Mouse (Mus musculus) 3T3-L1 (cell line): ENCODE data around the gene Arhgap44.
A peak's percentile ranks its signal among the peaks of the same experiment; 100 is the strongest.

Source experiments
- DNase-seq: peaks from one replicate; pipeline ENCODE4 v3.0.0-alpha.2; 2015; ENCODE audit warnings: low read depth, low spot score

Gene Arhgap44

GRCm38 (mm10) chr11:65088451-65089222 lies 74.1 kb downstream of the Arhgap44 start:
- peak; percentile 58 for DNase-seq

DNA sequence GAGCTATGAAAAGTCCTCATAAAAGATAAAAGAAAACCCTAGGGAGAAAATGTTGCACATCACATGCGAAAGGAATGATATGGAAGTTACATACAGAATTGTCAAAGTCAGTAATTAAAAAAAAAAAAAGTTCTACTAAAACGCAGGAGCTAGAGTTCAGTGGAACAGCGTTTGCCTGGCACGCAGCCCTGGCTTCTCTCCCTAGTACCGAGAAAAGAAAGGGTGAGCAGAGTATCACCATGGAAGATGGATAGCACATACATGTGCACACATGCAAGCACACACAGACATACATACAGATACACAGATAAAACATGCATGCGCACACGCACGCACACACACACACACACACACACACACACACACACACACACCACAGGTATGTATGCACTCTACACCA lies 82.0 kb downstream of the Arhgap44 start:
- DNase-seq, result no peak

- DNase-seq, result no peak
These were observed 82.5 kb downstream of the Arhgap44 start for GRCm38 (mm10) chr11:65080274-65080673.

- DNase-seq, result no peak
These were observed 93.2 kb downstream of the Arhgap44 start for GRCm38 (mm10) chr11:65069609-65070008.

DNA sequence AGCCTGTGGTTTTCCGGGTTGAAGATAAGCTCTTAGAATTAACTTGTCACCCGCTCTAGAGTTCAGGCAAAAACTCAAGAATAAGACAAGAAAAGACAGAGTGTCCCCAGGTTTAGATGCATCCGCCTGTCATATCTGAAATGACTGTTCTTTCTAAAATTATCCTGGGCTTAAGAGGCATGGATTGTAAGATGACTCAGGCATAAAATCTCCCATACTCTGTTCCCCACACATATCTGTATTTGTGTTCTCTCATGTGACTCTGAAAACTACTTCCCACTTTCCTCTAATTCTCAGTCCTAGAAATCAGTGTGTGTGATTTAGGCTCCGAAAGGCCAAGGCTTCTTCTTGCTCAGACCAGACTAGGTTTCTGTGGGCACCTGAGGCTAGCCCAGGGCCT lies 93.7 kb downstream of the Arhgap44 start:
- DNase-seq, result no peak

DNA sequence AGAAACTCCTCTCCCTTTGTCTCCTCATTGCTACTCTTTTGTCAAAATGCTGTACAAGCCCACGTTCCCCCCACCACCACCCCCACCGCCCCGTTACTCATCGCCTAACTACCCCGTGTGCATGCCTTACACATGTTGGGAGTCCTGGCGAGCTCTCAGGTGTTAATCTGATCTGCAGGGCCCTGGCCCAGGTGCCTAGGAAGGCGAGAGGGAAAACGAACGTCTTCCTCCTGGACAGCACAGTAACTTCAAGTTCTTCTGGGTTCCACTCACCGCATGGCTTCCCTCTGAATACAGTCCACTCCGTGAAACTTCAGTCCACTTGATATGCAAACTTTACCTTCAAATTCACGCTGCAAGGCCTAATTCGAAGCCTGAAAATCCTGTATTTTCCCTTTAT lies 97.6 kb downstream of the Arhgap44 start:
- DNase-seq, result no peak

DNA sequence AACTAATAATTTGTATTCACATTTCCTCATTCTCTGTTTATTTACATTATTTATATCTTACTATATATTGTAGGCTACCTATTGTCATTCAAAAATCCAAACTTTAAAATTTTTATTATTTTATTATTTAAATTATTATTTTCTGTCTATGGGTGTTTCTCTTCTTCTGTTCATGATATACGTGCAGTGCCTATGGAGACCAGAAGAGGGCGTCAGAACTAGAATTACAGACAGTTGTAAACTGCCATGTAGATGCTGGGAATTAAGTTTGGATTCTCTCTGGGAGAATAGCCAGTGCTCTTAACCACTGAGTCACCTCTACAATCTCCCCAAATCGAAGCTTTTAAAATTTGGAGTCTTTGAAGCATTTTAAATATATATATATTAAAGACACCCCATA lies 101.3 kb downstream of the Arhgap44 start:
- peak; percentile 27 for DNase-seq

- no peak for DNase-seq
These were observed 103.2 kb downstream of the Arhgap44 start for GRCm38 (mm10) chr11:65059531-65059930.

DNA sequence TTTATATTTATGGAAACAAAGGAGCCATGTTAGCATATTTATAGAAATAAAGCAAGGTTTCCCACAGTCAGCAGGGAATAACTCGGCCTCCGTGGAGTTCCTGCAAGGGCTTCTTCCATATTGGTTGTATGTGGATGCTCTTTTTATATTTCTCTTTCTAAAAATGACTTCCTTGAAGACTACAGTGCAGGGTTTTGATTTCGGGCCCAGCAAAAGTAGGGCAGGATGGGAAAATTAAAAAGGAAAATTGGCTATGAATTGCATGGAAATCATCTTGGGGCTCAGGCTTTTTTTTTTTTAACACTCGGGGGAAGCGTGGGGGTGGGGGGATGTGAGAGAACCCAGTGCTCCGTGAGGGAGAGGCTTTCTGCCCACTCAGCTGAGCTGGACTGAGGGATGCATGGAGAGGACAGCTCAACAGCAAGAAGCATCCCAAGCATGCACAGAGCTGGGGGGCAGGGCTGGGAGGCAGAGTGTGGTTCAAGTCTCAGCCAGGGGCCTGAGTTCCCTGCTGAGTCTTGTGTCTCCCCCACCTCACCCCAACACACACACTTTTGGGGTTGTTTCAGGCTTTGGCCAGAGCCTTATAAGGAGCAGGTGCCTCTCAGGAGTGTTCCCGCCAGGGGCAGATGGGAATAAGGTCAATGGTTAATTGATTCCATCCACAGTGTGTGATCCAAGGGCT lies 104.4 kb downstream of the Arhgap44 start:
- no peak for DNase-seq

GRCm38 (mm10) chr11:65055596-65055995 lies 107.2 kb downstream of the Arhgap44 start:
- no peak for DNase-seq

- DNase-seq, result no peak
These were observed 108.5 kb downstream of the Arhgap44 start for GRCm38 (mm10) chr11:65054216-65054615.

GRCm38 (mm10) chr11:65050819-65051218 lies 111.9 kb downstream of the Arhgap44 start:
- DNase-seq, result no peak

DNA sequence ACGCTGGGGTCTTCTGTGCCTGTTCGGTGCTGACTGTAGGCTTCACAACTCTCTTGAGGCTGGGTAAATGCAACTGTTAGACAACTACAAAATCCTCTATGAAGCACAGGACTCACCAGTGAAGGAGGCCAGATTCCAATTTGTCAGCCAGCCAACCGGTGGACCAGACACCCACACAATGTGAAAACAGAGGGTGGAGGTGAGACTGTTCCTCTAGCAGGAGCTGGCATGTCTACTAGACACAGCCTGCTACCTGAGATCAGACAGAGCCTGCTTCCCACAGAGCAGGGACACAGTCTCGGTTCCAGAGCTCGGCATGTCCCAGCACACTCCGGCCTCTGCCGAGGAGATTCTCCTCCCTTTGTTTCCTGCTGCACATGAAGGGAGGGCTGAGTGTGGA lies 113.7 kb downstream of the Arhgap44 start:
- no peak for DNase-seq

- no peak for DNase-seq
These were observed 122.2 kb downstream of the Arhgap44 start for GRCm38 (mm10) chr11:65040556-65040955.

DNA sequence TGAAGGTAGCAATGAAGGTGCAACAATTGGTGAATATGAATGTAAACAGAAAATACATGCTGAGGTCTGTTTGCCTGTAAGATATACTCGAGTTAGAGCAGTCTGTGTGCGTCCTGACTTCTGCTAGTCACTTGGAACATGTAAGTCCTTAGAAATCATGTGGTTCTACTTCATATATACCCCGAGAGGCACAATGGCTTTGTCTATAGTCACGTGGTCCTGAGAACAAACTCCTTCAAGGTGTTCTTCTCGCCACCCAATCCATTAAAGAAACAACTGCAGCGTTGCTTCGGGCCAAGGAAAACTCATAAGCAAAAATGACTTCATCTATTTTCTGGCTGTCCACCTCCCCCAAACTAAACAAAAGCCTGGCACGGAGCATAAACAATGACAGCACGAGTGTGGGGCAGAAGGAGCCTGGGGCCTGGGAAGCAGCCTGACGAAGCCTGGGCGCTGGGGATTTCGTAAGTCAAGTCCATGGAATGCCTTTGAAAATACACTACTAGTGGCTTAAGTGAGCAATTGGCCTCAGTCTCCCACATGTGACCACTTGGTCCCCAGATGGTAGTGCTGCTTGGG lies 123.2 kb downstream of the Arhgap44 start:
- DNase-seq, result no peak

- DNase-seq, result no peak
These were observed 123.8 kb downstream of the Arhgap44 start for GRCm38 (mm10) chr11:65038996-65039395.

- DNase-seq, result no peak
These were observed 130.5 kb downstream of the Arhgap44 start for GRCm38 (mm10) chr11:65032221-65032620.

GRCm38 (mm10) chr11:65030201-65030600 lies 132.6 kb downstream of the Arhgap44 start:
- no peak for DNase-seq

- no peak for DNase-seq
These were observed 134.7 kb downstream of the Arhgap44 start for GRCm38 (mm10) chr11:65028049-65028448.

- DNase-seq, result no peak
These were observed 140.0 kb downstream of the Arhgap44 start for GRCm38 (mm10) chr11:65022771-65023170.

GRCm38 (mm10) chr11:65020744-65021143 lies 142.0 kb downstream of the Arhgap44 start:
- no peak for DNase-seq

DNA sequence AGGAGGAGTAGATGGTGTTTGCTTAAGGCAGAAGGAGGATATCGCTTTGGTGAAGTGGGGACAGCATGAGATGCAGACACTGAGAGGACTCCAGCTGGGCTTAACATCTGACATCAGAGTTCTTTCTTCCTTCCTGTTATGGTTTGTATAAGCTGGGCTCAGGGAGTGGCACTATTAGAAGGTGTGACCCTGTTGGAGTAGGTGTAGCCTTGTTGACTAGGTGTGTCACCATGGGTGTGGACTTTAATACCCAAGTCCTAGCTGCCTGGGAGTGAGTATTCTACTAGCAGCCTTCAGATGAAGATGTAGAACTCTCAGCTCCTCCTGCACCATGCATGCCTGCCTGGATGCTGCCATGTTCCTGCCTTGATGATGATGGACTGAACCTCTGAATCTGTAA lies 146.0 kb downstream of the Arhgap44 start:
- DNase-seq, result no peak

- no peak for DNase-seq
These were observed 148.9 kb downstream of the Arhgap44 start for GRCm38 (mm10) chr11:65013906-65014305.
